Mouse (Mus musculus) spleen, adult 2 months (tissue): ENCODE measurements around the gene Pde6h.

Experiments used
- CTCF ChIP-seq: fragments of 200-500 bp; IDR thresholded peaks from 2 replicates; pipeline ENCODE4 v1.5.1; 2011; ENCODE audit warnings: mild to moderate bottlenecking, inconsistent platforms; ENCODE audit not compliant: insufficient read depth, insufficient read length, insufficient replicate concordance; ENCODE audit errors: extremely low read depth
- POLR2A ChIP-seq: fragments of 200-500 bp; IDR thresholded peaks from 2 replicates; pipeline ENCODE4 v1.6.1; 2011; ENCODE audit warnings: low read depth, low read length, inconsistent platforms

DNA sequence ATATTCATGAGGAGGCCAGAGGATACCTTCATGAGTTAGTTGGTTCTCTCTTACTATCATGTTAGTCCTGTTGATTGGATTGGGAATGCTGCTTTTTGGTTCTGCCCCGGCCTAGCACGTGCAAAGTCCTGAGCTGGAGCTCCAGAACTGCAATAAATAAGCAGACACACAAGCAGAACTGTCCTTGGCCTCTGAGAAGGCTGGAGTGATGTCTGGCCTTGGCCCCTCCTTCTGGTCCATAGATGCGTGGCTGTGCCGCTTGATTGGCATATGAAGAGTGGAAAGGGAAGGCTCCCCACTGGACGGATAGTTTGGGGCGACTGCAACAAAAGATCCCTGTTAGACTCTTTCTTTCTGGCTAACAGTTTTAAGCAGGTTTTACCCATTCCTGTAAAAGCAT, 34.6 kb upstream of the Pde6h start:
- no peak for TF ChIP-seq POLR2A
- no peak for TF ChIP-seq CTCF
